Mouse (Mus musculus) c-Kit-positive CD71-positive TER-119-positive erythroid progenitor cells, embryonic 14.5 days (primary cell): Measurements from ENCODE around the gene Impg1.

Experiments
- DNase-seq: peaks from one replicate; pipeline ENCODE4 v3.0.0-alpha.2; 2013; ENCODE audit warnings: low spot score

Impg1 gene

DNA sequence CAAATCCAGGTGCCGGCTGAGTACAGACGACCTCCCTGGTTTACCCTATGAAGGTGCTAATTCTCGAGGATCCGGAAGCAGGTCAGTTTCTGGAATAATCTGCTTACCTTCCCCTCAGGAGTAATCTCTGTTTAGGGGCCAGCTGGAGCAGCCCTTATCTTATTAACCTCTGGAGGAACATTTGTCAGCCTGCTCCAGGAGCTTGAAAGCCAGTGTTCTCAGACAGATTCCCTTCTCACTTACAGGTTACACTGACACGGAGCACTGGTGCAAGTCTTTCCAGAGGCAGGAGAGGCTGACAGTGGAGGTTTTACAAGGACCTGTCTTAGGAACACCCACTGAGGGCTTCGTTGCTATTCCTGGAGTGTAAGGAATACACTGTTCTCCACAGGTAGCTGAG is at the start of gene Impg1:
Gene Impg1, minus strand, starts transcription at position 101 of the 400 bp plus-strand sequence.
- DNase-seq: no peak

DNA sequence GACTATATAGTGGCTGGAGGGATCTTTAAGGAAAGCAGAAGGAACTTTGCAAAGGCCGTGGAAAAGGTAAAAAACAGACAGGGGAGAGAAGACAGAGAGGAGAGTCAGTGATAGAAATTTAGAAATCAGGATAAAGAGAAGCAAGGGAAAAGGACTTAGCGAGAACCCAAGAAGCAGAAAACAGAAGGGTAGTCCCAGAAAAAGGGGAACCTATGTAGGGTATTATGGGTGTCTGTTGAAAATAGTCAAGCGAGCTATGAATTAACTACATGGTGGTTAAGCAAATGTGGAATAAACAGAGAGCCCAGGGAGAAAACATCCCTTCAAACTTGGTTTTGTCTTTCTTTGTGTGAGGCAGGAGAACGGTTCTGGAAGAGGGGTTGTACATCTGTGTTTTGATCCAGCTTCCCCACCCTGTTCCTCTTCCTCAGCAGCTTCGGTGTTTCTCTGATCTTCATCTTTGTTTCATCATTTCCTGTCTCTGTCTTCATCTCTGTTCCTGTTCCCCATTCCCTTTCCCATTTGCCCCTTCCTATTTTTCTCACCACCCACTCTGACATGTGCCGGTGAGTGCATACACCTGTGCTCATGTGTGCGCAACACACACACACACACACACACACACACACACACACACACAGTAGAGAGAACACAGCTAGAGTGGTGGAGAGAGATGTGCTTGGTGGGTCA is 44.3 kb upstream of the Impg1 start:
- DNase-seq: no peak

GRCm38 (mm10) chr9:80504496-80505012 is 39.3 kb upstream of the Impg1 start:
- no peak for DNase-seq

- no peak for DNase-seq
Observed at GRCm38 (mm10) chr9:80491591-80491990, 26.3 kb upstream of the Impg1 start.

DNA sequence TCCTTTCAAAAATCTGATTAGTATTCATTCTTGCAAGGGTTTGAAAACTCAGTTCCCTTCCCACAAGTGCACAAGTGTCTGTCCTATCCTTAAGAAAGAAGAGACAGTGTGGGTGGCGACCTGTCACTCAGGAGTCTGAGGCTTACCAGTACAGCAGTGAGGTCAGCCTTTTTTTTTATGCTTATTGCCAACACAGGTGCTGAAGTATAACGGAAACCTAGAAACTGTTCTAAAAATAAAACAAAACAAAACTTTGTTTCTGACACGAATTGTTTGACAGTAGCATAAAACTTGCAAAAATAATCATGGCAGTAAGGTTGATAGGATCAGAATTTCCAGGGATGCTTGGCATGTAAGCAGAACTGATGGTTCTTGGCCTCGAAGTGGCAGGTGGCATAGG is 4.9 kb downstream of the Impg1 start:
- no peak for DNase-seq

GRCm38 (mm10) chr9:80450467-80451261 is 14.6 kb downstream of the Impg1 start:
- DNase-seq: no peak

GRCm38 (mm10) chr9:80441096-80441710 is 24.1 kb downstream of the Impg1 start:
- no peak for DNase-seq

GRCm38 (mm10) chr9:80391404-80391803 is 73.9 kb downstream of the Impg1 start:
- no peak for DNase-seq

DNA sequence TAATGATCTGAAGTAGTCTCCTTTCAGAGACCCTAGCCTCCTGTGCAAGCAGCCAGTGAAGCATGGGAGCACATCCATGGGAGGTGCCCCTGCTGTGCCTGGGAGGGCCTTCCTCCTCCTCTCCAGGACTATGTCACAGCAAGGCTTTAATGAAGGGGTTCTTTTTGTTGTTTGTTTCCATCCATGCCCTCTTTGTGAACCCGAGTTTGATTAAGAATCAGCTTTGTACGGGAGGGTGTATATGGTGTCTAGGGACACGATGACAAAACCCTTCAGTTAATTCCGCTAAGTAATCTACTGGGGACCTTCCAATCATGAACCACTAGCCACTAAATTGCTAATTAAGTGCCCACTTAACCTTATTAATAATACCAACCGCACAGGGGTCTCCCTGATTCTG is 74.3 kb downstream of the Impg1 start:
- DNase-seq: no peak

DNA sequence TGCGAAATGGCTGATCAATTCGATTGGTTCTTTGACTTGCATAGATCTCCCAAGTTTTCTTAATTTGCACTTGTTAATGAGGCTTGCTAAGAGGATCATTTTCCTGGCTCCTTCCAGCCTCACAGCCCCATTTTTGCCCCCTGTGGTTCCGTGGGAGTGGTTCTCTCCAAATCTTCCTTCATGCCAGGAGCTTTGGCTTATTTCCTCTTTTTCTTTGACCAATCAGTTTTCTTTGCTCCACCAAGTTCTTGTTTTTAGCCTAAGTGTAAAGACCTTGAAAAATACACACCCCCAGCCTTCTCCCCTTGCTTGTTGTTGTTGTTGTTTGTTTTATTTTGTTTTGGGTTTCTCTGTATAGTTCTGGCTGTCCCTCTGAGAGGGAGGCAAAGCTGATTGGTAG is 77.4 kb downstream of the Impg1 start:
- no peak for DNase-seq

DNA sequence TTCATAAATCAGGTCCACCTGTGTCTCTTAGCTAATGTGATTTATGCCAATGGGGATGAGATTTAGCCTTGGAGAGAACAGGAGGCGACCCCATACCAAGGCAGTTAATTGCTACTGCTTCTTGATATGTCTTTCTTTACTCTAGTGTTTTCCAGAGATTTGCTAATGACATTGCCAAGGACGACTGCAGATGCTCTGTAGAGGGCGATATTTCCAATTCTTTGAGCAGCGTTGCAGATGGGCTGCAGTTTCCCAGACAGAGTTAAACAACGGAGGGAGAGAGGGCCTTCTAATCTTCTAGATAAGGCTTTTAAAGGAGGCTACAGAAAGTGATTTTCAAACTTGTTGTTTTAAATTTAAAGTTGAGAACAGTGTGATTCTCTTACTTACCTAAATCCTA is 78.8 kb downstream of the Impg1 start:
- no peak for DNase-seq

DNA sequence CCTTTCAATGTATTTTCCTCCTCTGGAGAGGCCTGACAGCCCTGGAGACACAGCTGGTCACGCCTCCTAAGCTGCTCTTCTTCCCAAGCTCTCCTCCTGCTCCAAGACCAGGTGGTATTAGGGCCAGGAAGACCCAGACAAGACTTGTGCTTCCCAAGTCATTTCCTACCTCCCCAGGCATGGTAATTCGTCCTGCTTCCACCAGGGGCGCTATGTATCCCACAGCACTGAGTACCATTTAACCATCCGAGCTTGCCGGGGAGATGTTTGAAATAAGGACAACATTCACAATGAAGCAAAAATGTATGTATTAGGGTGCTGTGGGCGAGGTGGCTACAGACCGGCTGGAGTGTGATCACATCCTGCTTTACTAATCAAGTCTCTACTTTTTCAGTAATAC is 79.3 kb downstream of the Impg1 start:
- peak; percentile 4 for DNase-seq

DNA sequence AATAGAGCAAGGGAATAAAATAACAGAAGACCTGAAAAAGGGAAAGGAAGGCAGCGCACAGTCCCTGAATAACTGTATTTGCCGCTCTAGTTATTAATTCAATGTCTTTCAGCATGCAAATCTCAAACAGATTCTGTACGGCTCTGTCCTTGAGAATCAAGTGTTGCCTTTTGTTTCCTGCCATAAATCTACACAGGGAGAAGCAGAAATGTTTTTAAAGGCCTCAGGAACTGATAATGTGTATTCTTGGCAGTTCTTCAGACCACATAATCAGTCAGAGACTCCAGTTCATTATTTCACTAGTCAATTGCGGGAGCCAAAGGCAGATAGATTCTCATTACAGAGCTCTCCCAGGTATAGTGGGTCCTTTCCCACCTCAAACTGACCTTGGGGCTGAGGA is 82.6 kb downstream of the Impg1 start:
- DNase-seq: no peak

DNA sequence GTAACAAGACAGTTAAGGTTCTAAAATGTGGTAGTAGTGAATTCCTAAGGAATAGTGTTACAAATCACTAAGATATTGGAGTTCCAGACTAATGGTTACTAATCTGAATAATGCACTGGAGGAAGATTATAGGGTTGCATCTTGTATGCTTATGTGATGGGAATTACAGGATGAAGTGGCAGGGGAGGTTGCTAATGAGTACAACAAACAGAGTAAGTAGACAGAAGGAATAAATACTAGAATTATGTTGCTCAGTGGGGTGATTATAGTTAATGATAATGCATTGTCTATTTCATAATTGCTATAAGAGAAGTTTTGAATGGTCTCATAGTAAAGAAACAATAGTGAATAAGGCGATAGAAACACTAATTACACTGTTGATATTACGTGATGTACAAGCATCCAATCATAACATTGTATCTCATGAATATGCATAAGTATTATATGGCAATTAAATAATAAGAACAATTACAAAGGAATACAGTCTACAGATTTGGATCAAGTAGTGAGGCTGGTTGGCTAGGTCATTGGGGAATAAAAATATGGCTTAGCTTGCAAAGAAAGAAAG is 85.1 kb downstream of the Impg1 start:
- no peak for DNase-seq

GRCm38 (mm10) chr9:80374100-80374499 is 91.2 kb downstream of the Impg1 start:
- no peak for DNase-seq

DNA sequence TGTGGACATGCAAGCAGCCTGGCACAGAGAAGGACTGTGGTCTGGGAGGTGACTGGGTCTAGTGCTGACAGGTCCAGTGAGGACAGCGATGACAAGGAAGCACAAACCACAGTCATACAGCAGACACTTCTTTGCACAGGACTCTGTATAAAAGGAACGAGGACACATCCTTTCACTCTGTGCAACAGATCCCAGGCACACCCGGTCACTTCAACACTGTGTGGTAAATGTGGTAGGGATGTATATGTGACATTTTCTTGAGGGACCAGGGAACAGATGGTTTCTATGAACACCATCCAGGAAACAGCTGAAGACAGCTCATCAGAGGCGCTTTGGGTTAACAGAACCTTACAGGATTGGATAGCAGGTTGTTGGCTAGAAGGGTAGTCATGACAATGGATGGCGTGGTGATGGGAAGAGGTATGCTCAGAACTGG is 92.0 kb downstream of the Impg1 start:
- DNase-seq: no peak

DNA sequence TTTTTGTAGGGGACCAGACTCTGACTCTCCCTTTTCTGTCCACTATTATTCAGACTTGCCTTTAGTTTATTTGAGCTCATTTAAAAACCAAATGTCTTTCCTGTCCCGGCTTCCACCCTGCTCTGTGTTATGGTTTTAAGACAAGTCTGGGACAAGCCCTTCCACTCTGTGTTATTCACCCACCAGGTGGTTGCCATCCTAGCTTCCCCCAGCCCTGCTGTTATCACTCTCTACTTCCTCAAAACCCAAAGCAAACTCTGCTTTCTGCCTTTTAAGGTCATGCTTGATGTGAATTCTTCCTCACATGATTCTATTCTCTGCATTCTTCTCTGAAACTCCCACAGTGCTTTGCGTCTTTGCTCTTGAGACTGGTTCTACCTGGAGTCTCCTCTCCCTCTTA is 96.6 kb downstream of the Impg1 start:
- DNase-seq: no peak

- no peak for DNase-seq
Observed at GRCm38 (mm10) chr9:80367520-80368204, 97.6 kb downstream of the Impg1 start.

GRCm38 (mm10) chr9:80360063-80360462 is 105.2 kb downstream of the Impg1 start:
- DNase-seq: no peak

DNA sequence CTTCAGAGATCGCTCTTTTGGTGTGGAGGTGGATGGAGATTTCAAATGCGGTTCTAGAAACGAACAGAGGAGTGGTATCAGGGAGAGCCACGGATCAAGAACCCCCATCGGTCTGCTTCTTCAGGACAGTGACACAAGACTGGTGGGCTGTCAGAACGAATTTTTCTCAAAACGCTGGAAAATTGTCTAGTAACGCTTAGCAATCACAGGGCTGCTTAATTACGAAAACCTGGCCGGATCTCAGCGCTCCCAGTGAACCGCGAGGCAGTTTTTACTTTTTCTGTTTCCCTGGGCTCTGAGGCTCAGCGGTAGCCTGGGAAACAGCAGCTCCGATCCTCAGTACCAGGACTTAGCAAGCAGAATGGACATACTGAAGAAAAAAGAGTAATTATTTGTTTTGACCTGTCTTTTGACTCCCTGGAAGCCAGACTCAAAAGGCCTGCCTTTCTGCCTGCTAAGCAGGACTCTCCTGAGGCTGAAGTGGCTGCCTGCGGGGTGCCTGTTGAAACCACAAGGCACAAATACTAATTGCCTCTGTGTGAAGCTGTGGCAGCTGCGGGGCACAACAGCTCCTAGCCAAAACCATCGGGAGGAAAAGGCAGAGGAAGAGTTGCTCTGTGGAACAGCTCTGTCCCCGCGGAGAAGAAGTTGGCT is 113.5 kb downstream of the Impg1 start:
- no peak for DNase-seq

DNA sequence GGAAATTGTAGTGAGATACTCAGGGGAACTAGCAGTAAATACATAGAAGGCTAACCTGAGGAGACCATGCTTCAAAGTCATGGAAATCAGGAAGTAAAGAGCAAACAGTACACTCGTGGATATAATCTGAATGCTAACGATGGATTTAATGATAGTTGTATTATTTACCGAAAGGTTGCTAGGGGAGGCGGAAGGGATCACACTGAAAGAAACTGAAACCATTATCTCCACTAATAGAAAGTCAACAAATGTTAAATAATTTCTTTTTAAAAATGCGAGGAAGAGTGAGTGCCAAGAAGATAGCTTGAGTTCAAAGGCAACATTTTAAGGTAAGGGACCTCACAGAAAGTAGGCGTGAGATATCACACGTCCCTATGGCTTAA is 114.0 kb downstream of the Impg1 start:
- no peak for DNase-seq
